Mouse (Mus musculus): ENCODE measurements at regions not wholly inside any gene's neighbourhood (a gene's known extent, or its start where the extent isn't known, plus 50 kb on each side); places are given as distances from the start of the nearest gene placed in this dataset.

GRCm38 (mm10) chr5:106392213-106392612, 65.8 kb downstream of the Barhl2 start:
- Histone ChIP-seq H3K9ac (no peak overlapping the region), H3K27ac (no peak overlapping the region), H3K36me3 (no peaks in the 10 kb centered on the region), H3K4me3 (no peak overlapping the region), H3K9me3 (no peaks in the 10 kb centered on the region), H3K27me3 (no peaks in the 10 kb centered on the region), H3K4me2 (replicated peaks) (no peak overlapping the region), H3K4me1 (no peaks in the 10 kb centered on the region)
- 65% methylated on average over 11 of the region's 11 CpGs for WGBS
- ATAC-seq (ENCODE audit: insufficient number of reproducible peaks, insufficient read depth, low FRiP score, low TSS enrichment), result no peak

- no peak for ATAC-seq (ENCODE audit: insufficient number of reproducible peaks, insufficient read depth, low FRiP score, low TSS enrichment)
- H3K27ac ChIP-seq, result no peak overlapping the region
- H3K4me2 ChIP-seq (replicated peaks), result no peak overlapping the region
- WGBS, result 78% methylated on average over 7 of the region's 7 CpGs
- H3K27me3 ChIP-seq, result no peaks in the 10 kb centered on the region
- H3K4me1 ChIP-seq, result no peaks in the 10 kb centered on the region
- no peaks in the 10 kb centered on the region for H3K9me3 ChIP-seq
- no peak overlapping the region for H3K9ac ChIP-seq
- no peak overlapping the region for H3K4me3 ChIP-seq
- no peaks in the 10 kb centered on the region for H3K36me3 ChIP-seq
These were observed 71.3 kb downstream of the Barhl2 start for GRCm38 (mm10) chr5:106386621-106387020.

- Histone ChIP-seq H3K9me3 (no peaks in the 10 kb centered on the region), H3K27me3 (no peaks in the 10 kb centered on the region), H3K4me2 (replicated peaks) (no peak overlapping the region), H3K4me3 (no peak overlapping the region), H3K4me1 (no peaks in the 10 kb centered on the region), H3K36me3 (no peaks in the 10 kb centered on the region), H3K27ac (no peak overlapping the region), H3K9ac (no peak overlapping the region)
- no peak for ATAC-seq (ENCODE audit: insufficient number of reproducible peaks, insufficient read depth, low FRiP score, low TSS enrichment)
- 66% methylated on average over 8 of the region's 8 CpGs for WGBS
These were observed 72.1 kb downstream of the Barhl2 start for GRCm38 (mm10) chr5:106385838-106386237.

- Histone ChIP-seq H3K36me3 (no peaks in the 10 kb centered on the region), H3K4me1 (no peaks in the 10 kb centered on the region), H3K27me3 (no peaks in the 10 kb centered on the region), H3K9ac (no peak overlapping the region), H3K4me2 (replicated peaks) (no peak overlapping the region), H3K27ac (no peak overlapping the region), H3K4me3 (no peak overlapping the region), H3K9me3 (no peaks in the 10 kb centered on the region)
- WGBS, result 67% methylated on average over 6 of the region's 6 CpGs
- ATAC-seq (ENCODE audit: insufficient number of reproducible peaks, insufficient read depth, low FRiP score, low TSS enrichment), result no peak
These were observed 72.7 kb downstream of the Barhl2 start for GRCm38 (mm10) chr5:106385219-106385618.

- no peak for ATAC-seq (ENCODE audit: insufficient number of reproducible peaks, insufficient read depth, low FRiP score, low TSS enrichment)
- Histone ChIP-seq H3K4me1 (no peaks in the 10 kb centered on the region), H3K4me3 (no peak overlapping the region), H3K27ac (no peak overlapping the region), H3K27me3 (no peaks in the 10 kb centered on the region), H3K4me2 (replicated peaks) (no peak overlapping the region), H3K36me3 (no peaks in the 10 kb centered on the region), H3K9me3 (no peaks in the 10 kb centered on the region), H3K9ac (no peak overlapping the region)
- 71% methylated on average over 6 of the region's 6 CpGs for WGBS
These were observed 73.7 kb downstream of the Barhl2 start for GRCm38 (mm10) chr5:106384138-106384770.

- Histone ChIP-seq H3K9ac (no peak overlapping the region), H3K27ac (no peak overlapping the region), H3K36me3 (no peaks in the 10 kb centered on the region), H3K9me3 (no peaks in the 10 kb centered on the region), H3K27me3 (no peaks in the 10 kb centered on the region), H3K4me1 (no peaks in the 10 kb centered on the region), H3K4me2 (replicated peaks) (no peak overlapping the region), H3K4me3 (no peak overlapping the region)
- no peak for ATAC-seq (ENCODE audit: insufficient number of reproducible peaks, insufficient read depth, low FRiP score, low TSS enrichment)
- WGBS, result 93% methylated on average over 3 of the region's 3 CpGs
These were observed 76.0 kb downstream of the Barhl2 start for GRCm38 (mm10) chr5:106381919-106382318.

- no peak for ATAC-seq (ENCODE audit: insufficient number of reproducible peaks, insufficient read depth, low FRiP score, low TSS enrichment)
- 26% methylated on average over 9 of the region's 9 CpGs for WGBS
- no peak overlapping the region for H3K4me2 ChIP-seq (replicated peaks)
- H3K4me1 ChIP-seq, result no peaks in the 10 kb centered on the region
- H3K9me3 ChIP-seq, result no peaks in the 10 kb centered on the region
- H3K27ac ChIP-seq, result no peak overlapping the region
- H3K4me3 ChIP-seq, result no peak overlapping the region
- H3K36me3 ChIP-seq, result no peaks in the 10 kb centered on the region
- H3K9ac ChIP-seq, result no peak overlapping the region
- H3K27me3 ChIP-seq, result no peaks in the 10 kb centered on the region
These were observed 77.2 kb downstream of the Barhl2 start for GRCm38 (mm10) chr5:106380631-106381285.

- no peak overlapping the region for H3K9ac ChIP-seq
- no peaks in the 10 kb centered on the region for H3K9me3 ChIP-seq
- H3K27me3 ChIP-seq, result no peaks in the 10 kb centered on the region
- no peaks in the 10 kb centered on the region for H3K36me3 ChIP-seq
- H3K4me1 ChIP-seq, result no peaks in the 10 kb centered on the region
- ATAC-seq (ENCODE audit: insufficient number of reproducible peaks, insufficient read depth, low FRiP score, low TSS enrichment), result no peak
- no peak overlapping the region for H3K4me2 ChIP-seq (replicated peaks)
- no peak overlapping the region for H3K27ac ChIP-seq
- H3K4me3 ChIP-seq, result no peak overlapping the region
- WGBS, result 83% methylated on average over 25 of the region's 25 CpGs
These were observed 81.0 kb downstream of the Barhl2 start for GRCm38 (mm10) chr5:106376781-106377525.

GRCm38 (mm10) chr5:106367831-106368230, 90.1 kb downstream of the Barhl2 start:
- 29% methylated on average over 9 of the region's 9 CpGs for WGBS
- no peaks in the 10 kb centered on the region for H3K27me3 ChIP-seq

GRCm38 (mm10) chr5:106367312-106367711, 90.7 kb downstream of the Barhl2 start:
- H3K27me3 ChIP-seq, result no peaks in the 10 kb centered on the region
- no peak overlapping the region for H3K9ac ChIP-seq
- 71% methylated on average over 5 of the region's 5 CpGs for WGBS
- no peak overlapping the region for H3K4me3 ChIP-seq
- H3K36me3 ChIP-seq, result no peaks in the 10 kb centered on the region
- no peaks in the 10 kb centered on the region for H3K9me3 ChIP-seq
- no peak overlapping the region for H3K27ac ChIP-seq
- H3K4me2 ChIP-seq (replicated peaks), result no peak overlapping the region
- ATAC-seq (ENCODE audit: insufficient number of reproducible peaks, insufficient read depth, low FRiP score, low TSS enrichment), result no peak
- H3K4me1 ChIP-seq, result no peaks in the 10 kb centered on the region

More at GRCm38 (mm10) chr5:106367831-106368230, 90.1 kb downstream of the Barhl2 start:
- Histone ChIP-seq H3K9ac (no peak overlapping the region), H3K4me2 (replicated peaks) (no peak overlapping the region), H3K4me1 (no peaks in the 10 kb centered on the region), H3K4me3 (no peak overlapping the region), H3K27ac (no peak overlapping the region), H3K36me3 (no peaks in the 10 kb centered on the region), H3K9me3 (no peaks in the 10 kb centered on the region)
- ATAC-seq (ENCODE audit: insufficient number of reproducible peaks, insufficient read depth, low FRiP score, low TSS enrichment), result no peak

GRCm38 (mm10) chr5:106366006-106366405, 92.0 kb downstream of the Barhl2 start:
- no peak overlapping the region for H3K4me3 ChIP-seq
- H3K27me3 ChIP-seq, result no peaks in the 10 kb centered on the region
- H3K4me2 ChIP-seq (replicated peaks), result no peak overlapping the region
- no peak overlapping the region for H3K9ac ChIP-seq
- no peaks in the 10 kb centered on the region for H3K4me1 ChIP-seq
- H3K36me3 ChIP-seq, result no peaks in the 10 kb centered on the region
- ATAC-seq (ENCODE audit: insufficient number of reproducible peaks, insufficient read depth, low FRiP score, low TSS enrichment), result no peak
- no peak overlapping the region for H3K27ac ChIP-seq
- 76% methylated on average over 7 of the region's 7 CpGs for WGBS
- no peaks in the 10 kb centered on the region for H3K9me3 ChIP-seq

- no peak for ATAC-seq (ENCODE audit: insufficient number of reproducible peaks, insufficient read depth, low FRiP score, low TSS enrichment)
- no peaks in the 10 kb centered on the region for H3K4me1 ChIP-seq
- H3K9me3 ChIP-seq, result no peaks in the 10 kb centered on the region
- no peaks in the 10 kb centered on the region for H3K36me3 ChIP-seq
- H3K4me2 ChIP-seq (replicated peaks), result no peak overlapping the region
- no peaks in the 10 kb centered on the region for H3K27me3 ChIP-seq
- no peak overlapping the region for H3K9ac ChIP-seq
- WGBS, result 45% methylated on average over 8 of the region's 8 CpGs
- H3K27ac ChIP-seq, result no peak overlapping the region
- H3K4me3 ChIP-seq, result no peak overlapping the region
These were observed 92.9 kb downstream of the Barhl2 start for GRCm38 (mm10) chr5:106365094-106365493.
